Mouse (Mus musculus) lung, postnatal 14 days (tissue): ENCODE results near the gene Ppat.
"Not testable (repeated sequence)": the region's sequence is repeated elsewhere in the genome, so short reads cannot be mapped to it uniquely, and the experiment has no call there.

Experiments
- DNase-seq: peaks from one replicate; pipeline ENCODE4 v3.0.0; 2021

Ppat gene

GRCm38 (mm10) chr5:76951106-76952027, at the start of gene Ppat, which contains the start of gene Paics:
Ppat (minus strand) TSS chr5:76951578.
Paics (plus strand) TSS chr5:76951307.
- peak; percentile 99 for DNase-seq

- no peak for DNase-seq
Observed at GRCm38 (mm10) chr5:76998416-76998815, 47.0 kb upstream of the Ppat start.

DNA sequence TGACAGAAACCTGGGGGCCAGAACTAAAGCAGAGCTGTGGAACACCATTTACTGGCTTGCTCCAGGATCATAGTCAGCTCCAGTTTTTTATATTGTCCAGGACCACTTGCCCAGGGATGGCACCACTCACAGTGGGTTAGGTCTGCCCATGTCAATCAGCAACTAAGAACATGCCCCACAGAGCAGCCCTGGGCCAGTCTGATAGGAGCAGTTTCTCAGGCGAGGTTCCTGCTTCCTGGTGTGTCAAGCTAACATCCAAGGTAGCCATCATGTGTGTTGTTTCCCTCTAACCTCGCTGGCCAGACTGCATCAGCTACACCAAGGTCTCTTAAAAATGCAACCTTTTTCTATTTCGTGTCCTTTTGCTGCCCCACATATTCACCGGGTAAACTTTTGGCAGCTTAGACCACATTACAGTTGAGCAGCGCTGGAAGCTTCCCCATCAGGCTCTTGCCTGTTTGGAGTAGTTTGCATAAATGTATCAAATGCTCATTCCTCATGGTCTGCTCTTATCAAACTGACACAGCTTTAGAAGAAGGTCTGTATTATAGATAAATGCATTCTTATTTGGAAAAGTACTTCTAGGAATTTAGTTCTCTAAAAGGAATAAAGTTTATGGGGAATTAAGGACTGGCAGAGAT, 41.9 kb upstream of the Ppat start:
- DNase-seq = no peak

GRCm38 (mm10) chr5:76990789-76991188, 39.4 kb upstream of the Ppat start:
- DNase-seq = no peak

GRCm38 (mm10) chr5:76984015-76984414, 32.6 kb upstream of the Ppat start:
- DNase-seq = no peak

DNA sequence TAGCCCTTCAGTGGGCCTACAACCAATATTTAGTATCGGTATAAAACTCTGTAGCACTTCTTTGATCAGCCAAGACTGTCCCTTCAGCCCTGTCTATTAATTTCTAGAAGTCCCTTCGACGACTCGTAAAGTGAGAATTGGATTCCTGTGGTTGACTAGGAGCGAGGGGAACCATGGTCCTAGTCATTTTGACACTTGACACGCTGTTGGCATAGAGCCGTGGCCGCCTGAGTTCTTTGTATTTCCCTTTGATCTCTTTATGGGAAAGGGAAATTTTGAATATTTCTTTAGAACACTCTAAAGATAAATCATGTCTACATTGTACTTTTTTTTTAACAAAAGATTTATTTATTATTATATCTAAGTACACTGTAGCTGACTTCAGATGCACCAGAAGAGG, 24.4 kb upstream of the Ppat start:
- DNase-seq = no peak

GRCm38 (mm10) chr5:76974554-76975285, 23.3 kb upstream of the Ppat start, which contains the start of gene Srp72:
Srp72 (plus strand) TSS chr5:76974683.
- DNase-seq = peak; percentile 85

- no peak for DNase-seq
Observed at GRCm38 (mm10) chr5:76974207-76974553, 22.8 kb upstream of the Ppat start.

DNA sequence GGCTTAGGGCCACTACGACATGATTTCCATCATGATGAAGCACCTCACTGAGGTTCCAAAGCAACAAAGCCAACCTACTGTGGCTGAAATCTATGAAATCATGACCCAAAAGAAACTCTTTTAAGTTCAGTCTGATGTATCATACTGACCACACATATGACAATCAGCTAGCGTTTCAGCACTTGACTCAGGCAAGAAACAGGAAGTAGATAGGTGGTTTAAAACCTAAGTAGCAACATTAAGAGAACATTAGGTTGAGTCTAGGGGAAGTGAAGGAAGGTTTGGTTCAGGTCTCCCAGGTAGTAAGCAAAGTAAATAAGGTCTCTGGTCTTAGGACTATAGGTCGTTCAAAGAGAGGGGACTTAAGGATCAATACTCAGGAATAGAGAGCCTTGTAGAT, 22.1 kb upstream of the Ppat start:
- DNase-seq = no peak

- DNase-seq = not testable (repeated sequence)
Observed at GRCm38 (mm10) chr5:76971115-76971514, 19.7 kb upstream of the Ppat start.

- DNase-seq = no peak
Observed at GRCm38 (mm10) chr5:76969250-76969649, 17.9 kb upstream of the Ppat start.

DNA sequence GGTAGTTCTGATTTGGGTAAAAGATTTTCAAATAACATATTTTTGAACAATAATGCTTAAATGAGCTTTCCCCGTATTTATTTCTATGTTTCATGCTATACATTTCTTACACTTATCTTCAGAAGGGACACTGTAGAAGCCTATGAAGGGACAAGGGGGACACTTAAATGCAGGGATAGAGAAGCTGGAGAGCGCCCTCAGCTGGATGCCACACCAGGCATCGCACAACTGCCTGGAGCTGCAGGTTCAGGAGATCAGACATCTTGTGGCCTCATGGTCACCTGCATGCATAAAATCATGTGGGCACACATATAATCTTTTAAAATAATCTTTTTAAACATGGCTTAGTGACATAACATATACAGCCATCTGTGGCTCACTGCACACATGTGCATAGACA, 13.3 kb upstream of the Ppat start:
- no peak for DNase-seq

GRCm38 (mm10) chr5:76962545-76962944, 11.2 kb upstream of the Ppat start:
- DNase-seq = no peak

DNA sequence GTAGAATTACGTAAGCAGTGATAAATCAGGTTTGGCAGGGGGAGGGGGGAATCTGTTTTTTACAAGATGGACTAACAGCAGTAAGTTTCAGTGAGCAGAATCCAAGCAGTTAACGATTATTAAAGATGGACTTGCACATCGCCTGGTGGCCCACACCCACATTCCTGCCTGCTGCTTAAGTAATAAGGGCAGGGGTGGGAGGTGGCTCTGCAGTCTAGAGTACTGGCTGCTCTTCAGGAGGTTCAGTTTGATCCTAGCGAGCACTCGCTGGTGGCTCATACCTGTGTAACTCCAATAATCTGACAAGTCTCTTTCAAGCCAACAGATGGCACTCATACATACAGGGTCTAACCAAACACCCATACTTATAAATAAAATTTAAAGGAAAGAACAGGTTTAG, 8.2 kb upstream of the Ppat start:
- no peak for DNase-seq

GRCm38 (mm10) chr5:76957954-76958353, 6.6 kb upstream of the Ppat start:
- DNase-seq = no peak

- DNase-seq = no peak
Observed at GRCm38 (mm10) chr5:76955474-76955873, 4.1 kb upstream of the Ppat start.

- DNase-seq = no peak
Observed at GRCm38 (mm10) chr5:76954271-76954900, 3.0 kb upstream of the Ppat start.

DNA sequence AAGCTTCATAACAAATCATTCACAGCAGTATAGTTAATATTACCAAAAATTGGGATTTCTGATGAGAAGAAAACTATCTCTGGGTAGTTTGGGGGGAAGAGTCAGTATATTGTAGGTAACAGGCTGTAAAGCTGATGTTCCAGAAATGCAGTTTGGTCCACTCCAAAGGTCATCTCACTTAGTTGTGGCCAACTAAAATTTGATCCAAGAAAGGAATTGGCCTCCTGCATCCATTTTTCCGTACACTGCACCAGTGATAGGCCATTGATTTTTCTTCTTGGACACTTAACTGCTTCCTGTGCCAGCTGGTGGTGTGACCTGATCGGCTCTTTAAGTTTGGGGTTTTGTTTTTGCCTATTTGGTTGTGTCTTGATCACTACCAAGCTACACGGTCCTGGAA, 2.4 kb upstream of the Ppat start:
- DNase-seq = no peak

DNA sequence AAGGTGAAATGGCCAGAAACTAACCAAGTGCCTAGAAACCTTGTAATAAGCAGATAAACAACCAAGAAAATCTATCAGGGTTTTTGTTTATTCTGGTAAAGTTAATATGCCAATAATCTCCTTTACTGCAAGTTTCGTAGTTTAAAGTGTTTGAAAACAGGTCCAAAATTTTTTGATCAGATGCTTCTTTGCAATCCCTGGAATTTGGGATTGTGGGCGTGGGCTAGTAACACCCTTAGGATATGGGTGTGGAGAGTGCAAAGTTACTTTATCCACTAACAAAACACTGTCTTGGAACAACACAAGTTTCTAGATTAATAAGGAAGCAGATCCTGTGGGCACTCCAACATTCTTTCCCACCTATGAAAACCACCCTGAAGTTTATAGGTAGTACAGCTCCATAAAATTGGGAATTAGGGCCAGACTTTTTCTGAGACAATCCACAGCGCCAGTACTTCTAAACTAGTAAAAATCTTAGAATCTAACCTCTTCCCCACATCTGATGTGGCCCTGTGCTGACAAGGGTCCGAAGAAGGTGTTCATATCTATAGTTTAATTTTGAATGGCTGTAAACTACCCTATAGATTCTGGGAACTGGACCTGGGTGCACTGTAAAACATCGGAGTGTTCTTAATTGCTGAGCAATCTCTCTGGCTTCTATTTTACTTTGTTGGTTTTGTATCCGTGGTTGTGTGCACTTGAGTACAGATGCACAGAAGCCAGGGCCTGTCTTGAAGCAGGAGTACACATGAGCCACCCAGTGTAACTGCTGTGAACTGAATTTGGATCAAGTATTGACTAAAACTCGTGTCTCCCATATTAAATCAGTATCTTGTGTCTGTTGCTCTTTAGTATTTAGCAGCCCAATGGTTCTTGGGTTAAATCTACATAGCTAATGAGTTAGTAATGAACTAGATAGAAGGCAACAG, 998 bp upstream of the Ppat start:
- DNase-seq = no peak

DNA sequence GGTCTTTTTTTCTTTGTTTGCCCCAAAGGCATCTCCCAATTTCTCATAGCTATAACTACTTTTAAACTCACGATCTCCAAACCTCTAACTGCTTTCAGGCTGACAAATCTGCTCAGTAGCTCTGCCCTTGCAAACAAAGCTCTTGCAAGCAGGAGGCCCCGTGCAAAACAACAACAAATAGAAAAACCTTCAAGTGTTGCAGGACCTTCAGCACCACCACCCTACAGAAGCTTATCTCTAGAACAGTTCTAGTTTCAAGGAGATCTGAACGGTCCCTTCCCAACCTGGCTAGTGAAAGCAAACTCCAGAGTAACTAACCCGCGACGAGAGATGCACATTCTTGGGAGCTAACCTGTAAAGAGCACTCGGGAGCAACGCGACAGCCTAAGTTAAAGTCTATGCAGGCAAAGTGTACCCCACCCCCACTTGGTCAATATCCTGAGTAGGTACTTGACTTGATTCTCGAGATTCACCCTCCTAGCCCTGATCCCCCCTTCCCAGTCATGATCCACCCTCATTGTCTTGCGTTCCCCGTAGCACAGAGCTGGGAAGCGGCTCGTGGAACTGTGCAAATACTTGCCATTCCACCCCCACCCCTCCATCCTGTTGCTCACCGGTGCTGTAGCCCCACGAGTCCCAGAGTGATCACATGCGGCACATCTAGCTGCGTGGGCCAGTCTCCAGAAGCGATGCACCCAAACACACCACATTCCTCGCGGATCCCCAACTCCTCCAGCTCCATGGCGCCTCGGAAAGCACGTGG, 854 bp downstream of the Ppat start:
- peak; percentile 12 for DNase-seq

DNA sequence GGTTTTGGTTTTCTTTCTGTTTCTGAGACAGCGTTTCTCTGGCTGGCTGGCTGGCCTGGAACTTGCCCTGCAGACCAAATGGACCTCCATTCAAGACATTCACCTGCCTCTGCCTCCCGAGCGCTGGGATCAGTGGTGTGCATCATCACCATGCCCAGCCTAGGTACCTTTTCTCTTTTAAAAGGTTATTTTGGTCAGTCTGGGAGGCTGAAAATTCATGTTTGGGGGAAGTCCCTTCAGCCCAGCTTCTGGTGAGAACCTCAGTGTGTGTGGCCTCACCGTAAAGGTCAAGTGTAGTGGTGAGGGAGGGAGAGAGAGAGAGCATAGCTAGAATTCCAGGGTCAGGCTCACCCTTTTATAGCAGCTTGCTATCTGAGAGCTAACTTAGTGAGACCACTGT, 3.6 kb downstream of the Ppat start:
- DNase-seq = no peak
